Mouse (Mus musculus): ENCODE data around the gene Bsph2. TPM values are rescaled to one million over a fixed set of nuclear protein-coding genes. Genes with fewer than 3 reads are reported as not detected.

Bsph2 gene
- polyA plus RNA-seq (2012; ENCODE audit: low replicate concordance): not detected in 2 replicates

GRCm38 (mm10) chr7:13570967-13571366, at the start of gene Bsph2:
Bsph2 (minus strand) TSS chr7:13571067.

Other genes with a start within 250 kb of the Bsph2 start
- 0.17 TPM in 1 of 2 replicates, not detected in the other for gene Pla2g4c, start 246.4 kb downstream of the Bsph2 start, polyA plus RNA-seq (2012; ENCODE audit: low replicate concordance)
- not detected in 2 replicates for gene Cabp5, start 172.9 kb downstream of the Bsph2 start, polyA plus RNA-seq (2012; ENCODE audit: low replicate concordance)
- gene Bsph1, start 120.2 kb downstream of the Bsph2 start, polyA plus RNA-seq (2012; ENCODE audit: low replicate concordance): not detected in 2 replicates
- gene Sult2a5, start 52.9 kb upstream of the Bsph2 start, polyA plus RNA-seq (2012; ENCODE audit: low replicate concordance): not detected in 2 replicates
- gene Sult2a2, start 162.4 kb upstream of the Bsph2 start, polyA plus RNA-seq (2012; ENCODE audit: low replicate concordance): not detected in 2 replicates